Mouse (Mus musculus): ENCODE data around the gene Angptl4. TPM values are rescaled to one million over a fixed set of nuclear protein-coding genes. Genes with fewer than 3 reads are reported as not detected.

The Angptl4 gene
- polyA plus RNA-seq, 1 experiment from 2014 or later = 25.1 TPM

- no peak overlapping the region for H3K4me3 ChIP-seq (ENCODE audit: low read depth, low read length)
- H3K36me3 ChIP-seq (ENCODE audit: control insufficient read depth, insufficient read depth, low read length) = peaks cover 8% of the 10 kb centered on the region; the same call in 1 of the 2 replicates
- H3K27ac ChIP-seq (ENCODE audit: low read length) = no peak overlapping the region
- no peak overlapping the region for H3K4me2 ChIP-seq (replicated peaks; ENCODE audit: low read depth, low read length)
- H3K4me1 ChIP-seq (ENCODE audit: control insufficient read depth, insufficient read depth, low read length) = peaks cover 15% of the 10 kb centered on the region
- no peak overlapping the region for H3K9ac ChIP-seq (replicated peaks; ENCODE audit: low read depth, low read length)
- no peaks in the 10 kb centered on the region for H3K27me3 ChIP-seq (ENCODE audit: control insufficient read depth, insufficient read depth, low read length)
- WGBS = 97% methylated on average over 4 of the region's 4 CpGs
- H3K9me3 ChIP-seq (ENCODE audit: control insufficient read depth, low read depth, low read length) = no peaks in the 10 kb centered on the region
- no peak for ATAC-seq (ENCODE audit: insufficient number of reproducible peaks, insufficient read depth, low FRiP score, low read depth)
These were observed 6.3 kb downstream of the Angptl4 start for GRCm38 (mm10) chr17:33775287-33775686.

DNA sequence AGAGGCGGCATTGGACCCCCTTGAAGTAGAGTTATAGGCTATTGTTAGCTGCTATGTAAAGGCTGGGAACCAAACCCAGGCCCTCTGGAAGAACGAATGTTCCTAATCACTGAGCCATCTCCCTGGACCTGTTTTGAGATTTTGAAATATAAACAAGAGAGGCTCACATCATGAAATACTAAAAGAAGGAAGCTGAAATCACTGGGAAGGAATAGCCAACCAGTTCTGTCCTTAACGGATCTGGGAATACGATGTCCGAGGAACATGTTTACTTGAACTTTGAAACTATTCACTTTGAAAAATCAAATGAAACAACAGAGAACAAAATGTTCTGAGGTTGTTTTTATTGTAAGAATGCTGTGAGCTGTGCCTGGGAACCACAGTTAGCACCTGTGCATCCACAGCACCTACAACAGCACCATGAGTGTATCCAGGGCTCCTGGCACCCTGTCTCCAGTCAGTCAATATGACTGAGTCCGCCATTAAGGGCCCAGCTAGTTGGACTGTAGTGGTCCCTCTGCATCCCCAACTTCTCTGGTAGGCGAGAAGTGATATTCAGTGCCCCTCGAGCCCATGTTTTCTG is 7.0 kb downstream of the Angptl4 start:
- Histone ChIP-seq H3K9me3 (ENCODE audit: control insufficient read depth, low read depth, low read length) (no peaks in the 10 kb centered on the region), H3K9ac (replicated peaks; ENCODE audit: low read depth, low read length) (no peak overlapping the region), H3K36me3 (ENCODE audit: control insufficient read depth, insufficient read depth, low read length) (peaks cover 8% of the 10 kb centered on the region; the same call in 1 of the 2 replicates), H3K4me3 (ENCODE audit: low read depth, low read length) (no peak overlapping the region), H3K27me3 (ENCODE audit: control insufficient read depth, insufficient read depth, low read length) (no peaks in the 10 kb centered on the region), H3K4me1 (ENCODE audit: control insufficient read depth, insufficient read depth, low read length) (peaks cover 8% of the 10 kb centered on the region), H3K4me2 (replicated peaks; ENCODE audit: low read depth, low read length) (no peak overlapping the region), H3K27ac (ENCODE audit: low read length) (no peak overlapping the region)
- WGBS = 87% methylated on average over 8 of the region's 8 CpGs
- ATAC-seq (ENCODE audit: insufficient number of reproducible peaks, insufficient read depth, low FRiP score, low read depth) = no peak

GRCm38 (mm10) chr17:33773871-33774572 is 7.6 kb downstream of the Angptl4 start:
- Histone ChIP-seq H3K9me3 (ENCODE audit: control insufficient read depth, low read depth, low read length) (no peaks in the 10 kb centered on the region), H3K27me3 (ENCODE audit: control insufficient read depth, insufficient read depth, low read length) (no peaks in the 10 kb centered on the region), H3K36me3 (ENCODE audit: control insufficient read depth, insufficient read depth, low read length) (peaks cover 8% of the 10 kb centered on the region; the same call in 1 of the 2 replicates), H3K4me3 (ENCODE audit: low read depth, low read length) (no peak overlapping the region), H3K9ac (replicated peaks; ENCODE audit: low read depth, low read length) (no peak overlapping the region), H3K4me1 (ENCODE audit: control insufficient read depth, insufficient read depth, low read length) (peaks cover 5% of the 10 kb centered on the region; the same call in 1 of the 2 replicates), H3K4me2 (replicated peaks; ENCODE audit: low read depth, low read length) (no peak overlapping the region), H3K27ac (ENCODE audit: low read length) (no peak overlapping the region)
- 87% methylated on average over 6 of the region's 6 CpGs for WGBS
- no peak for ATAC-seq (ENCODE audit: insufficient number of reproducible peaks, insufficient read depth, low FRiP score, low read depth)

DNA sequence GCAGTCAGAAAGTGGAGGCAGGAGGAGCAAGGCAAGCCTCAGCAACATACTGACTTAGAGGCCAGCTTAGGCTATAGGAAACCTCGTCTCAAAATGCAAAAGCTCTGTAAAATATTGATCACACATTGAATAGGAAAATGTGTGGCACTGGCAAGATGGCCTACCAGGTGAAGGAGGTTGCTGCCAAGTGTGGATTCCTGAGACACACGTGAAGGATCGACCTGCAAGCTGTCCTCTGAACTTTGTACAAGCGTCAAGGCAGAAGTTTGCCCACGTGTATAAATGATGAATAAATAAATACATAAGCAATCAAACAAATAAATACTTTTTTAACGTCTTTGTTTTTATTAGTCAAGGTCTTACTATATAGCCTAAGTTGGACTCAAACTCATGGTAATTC is 8.2 kb downstream of the Angptl4 start:
- 74% methylated on average over 6 of the region's 6 CpGs for WGBS
- no peaks in the 10 kb centered on the region for H3K4me1 ChIP-seq (ENCODE audit: control insufficient read depth, insufficient read depth, low read length)
- no peak for ATAC-seq (ENCODE audit: insufficient number of reproducible peaks, insufficient read depth, low FRiP score, low read depth)
- no peak overlapping the region for H3K4me2 ChIP-seq (replicated peaks; ENCODE audit: low read depth, low read length)
- no peak overlapping the region for H3K27ac ChIP-seq (ENCODE audit: low read length)
- H3K27me3 ChIP-seq (ENCODE audit: control insufficient read depth, insufficient read depth, low read length) = no peaks in the 10 kb centered on the region
- H3K36me3 ChIP-seq (ENCODE audit: control insufficient read depth, insufficient read depth, low read length) = peaks cover 8% of the 10 kb centered on the region; the same call in 1 of the 2 replicates
- no peak overlapping the region for H3K4me3 ChIP-seq (ENCODE audit: low read depth, low read length)
- H3K9me3 ChIP-seq (ENCODE audit: control insufficient read depth, low read depth, low read length) = no peaks in the 10 kb centered on the region
- H3K9ac ChIP-seq (replicated peaks; ENCODE audit: low read depth, low read length) = no peak overlapping the region

GRCm38 (mm10) chr17:33771617-33772016 is 10.0 kb downstream of the Angptl4 start:
- H3K9ac ChIP-seq (replicated peaks; ENCODE audit: low read depth, low read length) = no peak overlapping the region
- peaks cover 1% of the 10 kb centered on the region; the same call in 1 of the 2 replicates for H3K36me3 ChIP-seq (ENCODE audit: control insufficient read depth, insufficient read depth, low read length)
- H3K4me3 ChIP-seq (ENCODE audit: low read depth, low read length) = no peak overlapping the region
- no peak overlapping the region for H3K27ac ChIP-seq (ENCODE audit: low read length)
- no peaks in the 10 kb centered on the region for H3K27me3 ChIP-seq (ENCODE audit: control insufficient read depth, insufficient read depth, low read length)
- no peak overlapping the region for H3K4me2 ChIP-seq (replicated peaks; ENCODE audit: low read depth, low read length)
- no peaks in the 10 kb centered on the region for H3K4me1 ChIP-seq (ENCODE audit: control insufficient read depth, insufficient read depth, low read length)
- no peaks in the 10 kb centered on the region for H3K9me3 ChIP-seq (ENCODE audit: control insufficient read depth, low read depth, low read length)
- WGBS = 89% methylated on average over 4 of the region's 4 CpGs
- no peak for ATAC-seq (ENCODE audit: insufficient number of reproducible peaks, insufficient read depth, low FRiP score, low read depth)

GRCm38 (mm10) chr17:33766389-33766788 is 15.2 kb downstream of the Angptl4 start:
- no peak for ATAC-seq (ENCODE audit: insufficient number of reproducible peaks, insufficient read depth, low FRiP score, low read depth)
- WGBS = 80% methylated on average over 3 of the region's 3 CpGs
- H3K9me3 ChIP-seq (ENCODE audit: control insufficient read depth, low read depth, low read length) = no peaks in the 10 kb centered on the region

GRCm38 (mm10) chr17:33760255-33761165 is 21.1 kb downstream of the Angptl4 start, which contains the start of gene Rab11b:
Gene Rab11b (minus strand): TSS chr17:33760530.
- no peaks in the 10 kb centered on the region for H3K27me3 ChIP-seq (ENCODE audit: control insufficient read depth, insufficient read depth, low read length)
- peak within 1 kb of the TSS; percentile 68 for H3K4me2 ChIP-seq (replicated peaks; ENCODE audit: low read depth, low read length)
- H3K9me3 ChIP-seq (ENCODE audit: control insufficient read depth, low read depth, low read length) = no peaks in the 10 kb centered on the region
- peak within 1 kb of the TSS; percentile 92 for H3K9ac ChIP-seq (replicated peaks; ENCODE audit: low read depth, low read length)
- WGBS = 2% methylated on average over 35 of the region's 35 CpGs
- peak within 1 kb of the TSS; percentile 65 for H3K4me3 ChIP-seq (ENCODE audit: low read depth, low read length)
- H3K36me3 ChIP-seq (ENCODE audit: control insufficient read depth, insufficient read depth, low read length) = no peaks in the 10 kb centered on the region
- H3K4me1 ChIP-seq (ENCODE audit: control insufficient read depth, insufficient read depth, low read length) = peaks cover 22% of the 10 kb centered on the region; the same call in 1 of the 2 replicates
- peak; percentile 99 for ATAC-seq (ENCODE audit: insufficient number of reproducible peaks, insufficient read depth, low FRiP score, low read depth)
- peak within 1 kb of the TSS; percentile 99 for H3K27ac ChIP-seq (ENCODE audit: low read length)

More at GRCm38 (mm10) chr17:33766389-33766788, 15.2 kb downstream of the Angptl4 start:
- Histone ChIP-seq H3K9ac (replicated peaks; ENCODE audit: low read depth, low read length) (no peak overlapping the region), H3K4me1 (ENCODE audit: control insufficient read depth, insufficient read depth, low read length) (no peaks in the 10 kb centered on the region), H3K4me2 (replicated peaks; ENCODE audit: low read depth, low read length) (no peak overlapping the region), H3K36me3 (ENCODE audit: control insufficient read depth, insufficient read depth, low read length) (no peaks in the 10 kb centered on the region), H3K27me3 (ENCODE audit: control insufficient read depth, insufficient read depth, low read length) (no peaks in the 10 kb centered on the region), H3K4me3 (ENCODE audit: low read depth, low read length) (no peak overlapping the region), H3K27ac (ENCODE audit: low read length) (no peak overlapping the region)

GRCm38 (mm10) chr17:33759767-33760254 is 21.8 kb downstream of the Angptl4 start:
- Histone ChIP-seq H3K27me3 (ENCODE audit: control insufficient read depth, insufficient read depth, low read length) (no peaks in the 10 kb centered on the region), H3K4me1 (ENCODE audit: control insufficient read depth, insufficient read depth, low read length) (peaks cover 22% of the 10 kb centered on the region; the same call in 1 of the 2 replicates), H3K27ac (ENCODE audit: low read length) (peak overlapping the region; percentile 99), H3K9me3 (ENCODE audit: control insufficient read depth, low read depth, low read length) (no peaks in the 10 kb centered on the region), H3K4me2 (replicated peaks; ENCODE audit: low read depth, low read length) (peak overlapping the region; percentile 68), H3K36me3 (ENCODE audit: control insufficient read depth, insufficient read depth, low read length) (no peaks in the 10 kb centered on the region), H3K4me3 (ENCODE audit: low read depth, low read length) (peak overlapping the region; percentile 65), H3K9ac (replicated peaks; ENCODE audit: low read depth, low read length) (peak overlapping the region; percentile 92)
- WGBS = 1% methylated on average over 38 of the region's 38 CpGs
- peak; percentile 83 for ATAC-seq (ENCODE audit: insufficient number of reproducible peaks, insufficient read depth, low FRiP score, low read depth)
